Mouse (Mus musculus) urinary bladder, postnatal 25 days (tissue): ENCODE measurements around the gene Pkig.
A peak's percentile ranks its signal among the peaks of the same experiment; 100 is the strongest.

Experiments
- DNase-seq: peaks from one replicate; pipeline ENCODE4 v3.0.0; 2022; ENCODE audit warnings: low spot score

Gene Pkig

GRCm38 (mm10) chr2:163711368-163711868 lies 53.2 kb downstream of the Pkig start:
- no peak for DNase-seq

DNA sequence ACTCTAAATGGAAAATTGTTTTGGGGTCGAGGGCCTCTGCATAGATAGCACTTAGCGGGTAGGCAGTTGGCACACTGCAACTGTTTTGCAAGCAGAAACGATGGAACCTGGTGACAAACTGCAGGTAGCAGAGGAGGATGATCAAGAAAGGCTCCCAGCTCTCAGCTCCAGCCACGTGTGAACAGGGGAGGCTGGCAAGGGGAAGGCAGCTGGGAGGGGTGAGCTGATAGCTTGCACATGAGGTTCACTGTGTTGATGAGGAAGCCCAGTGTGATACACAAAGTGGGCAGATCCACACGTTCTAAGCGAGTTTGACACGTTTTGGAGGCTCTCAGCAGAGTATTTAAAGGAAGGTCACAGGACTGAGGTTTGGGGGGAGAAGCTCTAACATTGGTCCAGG lies 54.3 kb downstream of the Pkig start:
- no peak for DNase-seq

GRCm38 (mm10) chr2:163712874-163713273 lies 54.7 kb downstream of the Pkig start:
- DNase-seq: no peak

- DNase-seq: no peak
Observed at GRCm38 (mm10) chr2:163713340-163713739, 55.2 kb downstream of the Pkig start.

- DNase-seq: no peak
Observed at GRCm38 (mm10) chr2:163716448-163716847, 58.3 kb downstream of the Pkig start.

GRCm38 (mm10) chr2:163716853-163717252 lies 58.7 kb downstream of the Pkig start:
- DNase-seq: no peak

- DNase-seq: no peak
Observed at GRCm38 (mm10) chr2:163718526-163718925, 60.3 kb downstream of the Pkig start.

DNA sequence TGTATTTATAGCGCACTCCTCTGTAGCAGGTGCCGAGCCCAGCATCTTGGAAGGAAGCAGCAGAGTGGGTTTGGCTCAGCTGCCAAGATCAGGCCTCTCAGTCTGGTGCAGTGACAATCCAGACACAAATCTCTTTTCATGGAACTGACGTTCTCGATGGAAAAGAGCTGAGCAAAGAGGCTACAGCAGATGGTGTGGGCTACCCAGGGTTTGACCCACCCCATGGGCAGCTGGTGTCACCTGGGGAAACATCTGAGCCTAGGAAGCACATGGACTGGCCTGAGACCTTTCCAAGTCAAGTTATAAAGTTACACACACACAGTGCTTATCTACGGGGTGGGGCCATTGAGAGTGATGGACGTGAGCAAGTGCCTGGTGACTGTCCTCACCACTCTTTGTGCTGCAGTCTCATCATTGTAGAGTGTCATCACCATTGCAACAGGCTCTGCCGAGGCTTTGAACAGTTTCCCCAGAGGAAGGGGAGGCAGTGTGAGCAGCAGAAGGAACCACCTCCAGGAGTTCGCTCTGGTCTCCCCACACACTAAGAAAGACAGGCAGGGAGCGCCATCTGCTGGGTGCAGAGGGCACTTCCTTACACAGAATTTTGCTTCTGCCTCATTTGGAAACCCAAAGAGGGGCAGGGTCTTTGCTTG lies 60.9 kb downstream of the Pkig start:
- peak; percentile 80 for DNase-seq

DNA sequence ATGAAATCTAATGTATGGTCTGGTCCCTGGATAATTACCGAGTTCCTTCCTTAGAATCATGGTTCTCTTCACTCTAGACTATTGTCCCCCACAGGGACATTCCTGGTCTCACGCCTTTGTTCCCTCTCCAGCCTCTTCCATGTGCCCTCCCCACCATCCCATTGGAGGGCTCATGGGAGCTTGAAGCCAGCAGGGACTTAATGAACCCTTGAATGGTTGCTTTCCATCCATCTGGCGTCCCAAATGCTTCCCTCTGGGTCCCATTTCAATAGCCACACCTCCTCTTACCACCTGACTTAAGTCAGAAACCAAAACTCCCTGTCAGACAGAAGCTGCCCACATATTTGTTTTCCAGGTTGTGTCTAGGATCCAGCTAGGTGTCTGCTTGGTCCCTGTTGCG lies 61.4 kb downstream of the Pkig start:
- DNase-seq: no peak

GRCm38 (mm10) chr2:163722550-163722949 lies 64.4 kb downstream of the Pkig start:
- no peak for DNase-seq

DNA sequence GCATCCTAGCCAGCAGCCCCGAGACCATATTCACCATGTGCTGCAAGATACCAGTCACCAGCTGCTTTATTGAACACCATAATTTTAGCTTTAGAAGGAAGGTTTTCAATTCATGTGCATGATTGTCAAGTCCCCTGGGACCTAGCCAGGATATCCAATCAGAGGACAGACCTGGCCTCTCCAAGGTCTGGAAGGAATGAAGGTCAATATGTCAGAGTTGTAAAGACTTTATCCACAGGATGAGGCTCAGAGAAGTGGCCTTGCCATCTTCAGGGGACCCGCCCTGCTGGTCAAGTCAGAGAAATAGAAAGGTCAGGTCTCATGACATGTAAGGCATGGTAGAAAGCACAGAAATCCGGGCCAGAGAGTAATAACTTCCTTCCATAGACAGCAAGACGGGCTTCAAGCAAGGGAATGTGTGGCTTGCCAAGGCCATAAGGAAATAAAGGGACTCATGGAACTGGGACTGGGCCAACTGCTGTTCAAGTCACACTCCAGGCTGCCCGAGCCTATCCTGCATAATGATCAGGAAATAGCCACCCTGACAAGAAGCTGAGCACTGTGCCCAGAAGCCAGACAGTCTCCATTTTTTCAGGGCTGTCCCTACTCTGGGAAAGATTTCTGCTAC lies 68.7 kb downstream of the Pkig start:
- DNase-seq: no peak

DNA sequence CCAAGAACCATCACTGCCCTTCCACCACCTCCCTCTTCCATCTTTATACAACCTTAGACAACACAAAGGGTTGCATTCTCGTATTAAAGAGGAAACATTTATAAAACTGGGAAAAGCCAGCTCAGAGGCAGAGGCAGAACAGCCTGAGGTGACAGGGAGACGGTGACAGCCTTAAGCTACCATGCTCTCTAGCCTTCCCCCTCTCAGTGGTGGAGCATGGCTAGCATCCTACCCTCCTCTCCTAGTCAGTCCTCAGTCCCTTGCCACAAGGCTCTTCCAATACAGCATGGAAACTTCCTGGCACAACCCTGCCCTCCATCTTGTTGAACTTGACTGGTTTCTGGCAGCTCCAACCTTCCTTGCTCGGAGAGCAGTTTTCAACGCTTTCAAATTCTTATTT lies 70.1 kb downstream of the Pkig start:
- no peak for DNase-seq

DNA sequence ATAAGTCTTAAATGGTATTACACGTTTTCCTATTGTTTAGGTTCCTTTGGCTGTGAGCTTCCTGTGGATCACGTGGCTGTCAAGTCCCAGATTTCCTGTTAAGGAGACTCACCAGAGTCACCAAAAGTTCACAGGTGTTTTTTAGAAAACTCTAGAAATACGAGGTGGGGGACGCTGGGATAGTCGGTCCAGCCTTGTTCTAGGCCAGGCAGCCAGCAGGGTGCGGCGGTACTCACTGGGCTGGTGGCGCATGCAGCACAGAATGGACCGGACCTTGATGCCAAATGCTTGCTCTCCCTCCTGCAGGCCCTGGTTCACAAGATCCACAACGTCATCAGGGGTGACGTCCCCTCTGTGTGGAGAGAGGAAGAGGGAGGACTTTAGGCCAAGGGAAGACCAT lies 73.8 kb downstream of the Pkig start:
- no peak for DNase-seq

GRCm38 (mm10) chr2:163735163-163735562 lies 77.0 kb downstream of the Pkig start:
- no peak for DNase-seq

GRCm38 (mm10) chr2:163735980-163736379 lies 77.8 kb downstream of the Pkig start:
- no peak for DNase-seq

GRCm38 (mm10) chr2:163742656-163743055 lies 84.5 kb downstream of the Pkig start:
- DNase-seq: no peak

DNA sequence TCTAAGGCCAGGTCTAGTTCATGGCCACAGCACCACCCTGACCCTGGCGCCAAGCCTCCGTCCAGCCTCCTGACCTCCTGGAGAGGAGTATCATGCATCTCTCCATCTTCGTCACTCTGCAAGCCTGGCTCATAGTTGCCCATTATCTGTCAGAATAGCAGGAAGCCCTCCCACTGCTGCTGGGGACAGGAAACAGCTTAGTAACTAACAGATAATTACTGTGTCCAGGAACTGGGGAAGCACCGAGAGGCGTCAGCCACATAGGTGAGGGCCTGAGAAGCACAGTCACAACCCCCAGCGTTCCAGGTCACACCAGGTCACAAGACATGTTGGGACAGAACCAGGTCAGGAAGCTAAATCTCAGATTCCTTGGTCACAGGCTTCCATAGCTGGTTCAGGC lies 85.2 kb downstream of the Pkig start:
- DNase-seq: no peak

GRCm38 (mm10) chr2:163744801-163745570 lies 86.8 kb downstream of the Pkig start:
- DNase-seq: no peak

DNA sequence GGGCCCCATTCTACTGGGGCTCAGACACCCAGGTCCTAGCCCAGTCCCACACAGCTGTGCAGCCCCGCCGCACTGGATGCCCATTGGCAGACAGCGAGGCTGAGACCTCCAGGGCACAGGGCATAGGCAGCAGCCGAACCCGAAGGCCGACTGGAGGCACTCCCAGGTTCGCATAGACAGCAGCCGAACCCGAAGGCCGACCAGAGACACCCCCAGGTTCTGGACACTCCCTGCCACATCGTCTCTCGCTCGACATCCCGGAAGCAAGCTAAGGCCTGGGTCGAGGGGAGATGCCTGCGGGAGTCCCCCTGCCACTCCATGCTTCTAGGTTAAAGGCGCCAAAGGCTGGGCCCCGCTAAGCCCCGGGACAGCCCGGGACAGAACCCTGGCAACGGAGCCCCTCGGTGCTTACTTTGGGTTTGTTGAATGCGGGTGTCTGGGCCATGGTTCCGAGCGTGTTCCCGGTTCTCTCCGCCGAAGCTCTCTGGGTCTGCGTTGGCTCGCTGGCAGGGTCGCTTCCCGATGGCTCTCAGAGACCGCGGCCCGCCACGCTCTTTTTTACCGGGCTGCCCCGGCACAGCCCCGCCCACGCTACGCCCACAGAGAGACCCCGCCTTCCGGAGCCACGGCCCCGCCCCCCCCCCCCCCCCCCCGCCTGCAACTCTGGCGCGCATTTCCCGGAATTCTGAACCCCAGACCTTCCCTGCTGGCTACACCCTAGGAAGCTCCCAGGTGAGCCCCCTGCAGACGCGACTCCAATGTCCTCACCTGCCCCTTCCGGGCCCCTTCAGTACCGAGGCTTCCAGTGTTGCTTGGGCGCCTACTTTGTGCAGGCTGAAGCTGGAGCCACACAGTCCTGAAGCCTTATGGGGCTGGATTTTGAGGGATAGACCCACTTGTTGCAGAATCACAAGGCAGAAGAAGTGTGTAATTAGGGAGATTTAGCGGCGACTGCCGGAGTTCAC lies 91.7 kb downstream of the Pkig start, which contains the start of gene Ada:
Gene Ada (minus strand): TSS at position 593 of the 965 bp plus-strand sequence.
- DNase-seq: peak; percentile 59

- no peak for DNase-seq
Observed at GRCm38 (mm10) chr2:163754228-163754627, 96.0 kb downstream of the Pkig start.

DNA sequence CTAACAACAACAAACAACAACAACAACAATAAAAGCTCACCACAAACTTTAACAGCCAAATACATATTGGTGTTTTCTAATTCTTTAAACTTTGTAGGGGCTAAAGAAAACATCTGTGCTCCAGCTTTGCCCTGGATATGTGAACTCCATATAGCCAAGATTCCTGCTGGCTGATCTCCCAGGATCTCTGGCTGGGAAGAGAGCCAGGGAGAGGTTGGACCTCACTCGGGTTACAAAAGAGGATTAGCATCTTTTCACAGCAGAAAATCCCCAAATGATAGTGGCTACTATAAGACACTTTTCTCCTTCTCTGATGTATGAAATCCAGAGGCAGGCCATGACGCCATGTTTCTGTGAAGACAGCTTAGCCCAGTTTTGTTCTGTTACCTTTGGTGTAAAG lies 98.5 kb downstream of the Pkig start:
- peak; percentile 34 for DNase-seq

DNA sequence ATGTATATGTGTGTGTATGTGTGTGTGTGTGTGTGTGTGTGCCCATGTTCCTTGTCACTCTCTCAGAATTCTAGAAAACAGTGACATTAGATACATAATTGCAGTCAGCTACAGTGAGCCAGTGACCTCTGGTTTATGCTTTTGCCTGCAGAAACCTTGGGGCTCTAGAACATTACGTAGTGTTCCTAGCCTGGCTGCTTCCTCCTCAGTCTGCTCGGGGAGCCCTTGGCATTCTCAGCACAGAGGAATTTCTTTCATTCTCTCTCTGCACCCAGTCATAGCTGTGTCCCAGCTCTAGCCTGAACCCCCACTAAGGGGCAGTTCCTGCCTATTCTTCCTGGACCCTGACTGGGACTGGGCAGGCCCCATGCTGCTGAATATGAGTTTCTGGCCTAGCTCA lies 100.0 kb downstream of the Pkig start:
- no peak for DNase-seq
